Mouse (Mus musculus): ENCODE data around the gene Il18. TPM values are rescaled to one million over a fixed set of nuclear protein-coding genes. Genes with fewer than 3 reads are reported as not detected.
"Not testable (repeated sequence)": the region's sequence is repeated elsewhere in the genome, so short reads cannot be mapped to it uniquely, and the experiment has no call there.

Il18 gene
- polyA plus RNA-seq, 1 experiment from 2014 or later = 8.5 TPM

DNA sequence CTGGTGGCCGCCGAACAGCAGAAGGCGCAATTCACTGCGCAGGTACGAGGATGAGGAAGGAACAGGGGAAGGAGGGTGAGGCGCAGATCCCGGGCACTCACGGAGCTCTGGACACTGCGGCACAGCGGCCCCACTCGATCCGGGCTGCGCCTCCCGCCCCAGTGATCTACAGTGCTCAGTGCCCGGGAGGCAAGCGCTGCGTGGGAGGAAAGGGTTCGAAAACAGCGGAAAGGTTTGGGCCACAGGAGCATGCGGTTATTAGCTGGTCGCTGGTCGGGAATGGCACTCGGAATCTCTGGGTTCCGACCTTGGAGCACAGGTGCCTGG, 49.3 kb downstream of the Il18 start:
- DNase-seq (ENCODE audit: low spot score) (no peak), ATAC-seq (ENCODE audit: low FRiP score) (peak; percentile 93)
- H3K36me3 ChIP-seq (ENCODE audit: control insufficient read depth, insufficient read depth, low read length) = no peaks in the 10 kb centered on the region
- H3K9me3 ChIP-seq (ENCODE audit: control insufficient read depth, low read length) = no peaks in the 10 kb centered on the region
- H3K4me2 ChIP-seq (replicated peaks; ENCODE audit: low read depth, low read length) = peak overlapping the region; percentile 55
- H3K4me3 ChIP-seq (ENCODE audit: low read depth, low read length) = peak overlapping the region; percentile 84
- peak overlapping the region; percentile 89 for H3K9ac ChIP-seq (ENCODE audit: low read depth, low read length)
- H3K27me3 ChIP-seq (ENCODE audit: control insufficient read depth, insufficient read depth, low read length) = no peaks in the 10 kb centered on the region
- H3K4me1 ChIP-seq (replicated peaks; ENCODE audit: control insufficient read depth, insufficient read depth, low read length) = no peaks in the 10 kb centered on the region
- H3K27ac ChIP-seq (ENCODE audit: low read depth, low read length) = peak overlapping the region; percentile 80
- under 1% methylated on average over 24 of the region's 24 CpGs for WGBS

DNA sequence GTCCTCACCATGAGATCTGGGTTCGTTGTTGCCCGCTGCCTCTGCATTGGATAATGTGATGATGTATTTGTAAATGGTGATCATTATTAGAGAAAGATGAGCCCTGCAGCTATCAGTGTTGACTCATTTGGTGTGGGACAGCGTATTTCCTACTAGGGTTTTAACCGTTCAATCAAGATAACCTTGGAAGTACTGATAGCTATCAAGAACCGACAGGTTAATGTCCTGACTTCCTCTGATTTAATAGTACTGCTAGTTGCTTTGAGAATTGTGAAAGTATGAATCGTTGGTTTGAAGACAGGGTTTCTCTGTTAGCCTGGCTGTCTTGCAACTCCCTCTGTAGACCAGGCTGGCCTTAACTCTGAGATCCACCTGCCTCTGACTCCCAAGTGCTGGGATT, 49.7 kb downstream of the Il18 start:
- WGBS = 5% methylated on average over 6 of the region's 6 CpGs
- DNase-seq (ENCODE audit: low spot score) = no peak
- H3K9ac ChIP-seq (ENCODE audit: low read depth, low read length) = peak overlapping the region; percentile 89
- no peaks in the 10 kb centered on the region for H3K4me1 ChIP-seq (replicated peaks; ENCODE audit: control insufficient read depth, insufficient read depth, low read length)
- peak overlapping the region; percentile 84 for H3K4me3 ChIP-seq (ENCODE audit: low read depth, low read length)
- H3K27me3 ChIP-seq (ENCODE audit: control insufficient read depth, insufficient read depth, low read length) = no peaks in the 10 kb centered on the region
- H3K9me3 ChIP-seq (ENCODE audit: control insufficient read depth, low read length) = no peaks in the 10 kb centered on the region
- no peak for ATAC-seq (ENCODE audit: low FRiP score)
- H3K27ac ChIP-seq (ENCODE audit: low read depth, low read length) = peak overlapping the region; percentile 80
- H3K36me3 ChIP-seq (ENCODE audit: control insufficient read depth, insufficient read depth, low read length) = no peaks in the 10 kb centered on the region
- peak overlapping the region; percentile 55 for H3K4me2 ChIP-seq (replicated peaks; ENCODE audit: low read depth, low read length)

DNA sequence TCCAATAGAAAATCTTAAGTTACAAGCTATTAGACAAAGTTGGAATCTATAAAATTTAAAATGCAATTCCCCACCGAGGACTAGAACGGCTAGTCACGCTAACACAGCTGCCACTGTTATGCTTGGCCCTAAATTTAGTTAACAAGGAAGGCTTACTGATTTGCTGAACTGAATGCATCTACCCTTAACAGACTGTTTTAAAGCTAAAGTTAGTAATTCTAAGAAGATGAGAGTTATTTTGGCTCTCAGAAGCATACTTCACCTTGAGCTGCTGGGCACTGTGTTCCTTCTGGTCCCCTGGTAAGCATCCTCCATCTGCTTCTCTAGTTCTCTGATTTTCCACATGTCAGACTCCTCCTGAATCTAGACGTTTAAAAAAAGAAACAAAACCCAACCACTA, 57.5 kb downstream of the Il18 start:
- H3K4me2 ChIP-seq (replicated peaks; ENCODE audit: low read depth, low read length) = no peak overlapping the region
- H3K9me3 ChIP-seq (ENCODE audit: control insufficient read depth, low read length) = no peaks in the 10 kb centered on the region
- H3K9ac ChIP-seq (ENCODE audit: low read depth, low read length) = no peak overlapping the region
- no peak overlapping the region for H3K4me3 ChIP-seq (ENCODE audit: low read depth, low read length)
- ATAC-seq (ENCODE audit: low FRiP score) (no peak), DNase-seq (ENCODE audit: low spot score) (no peak)
- no peaks in the 10 kb centered on the region for H3K4me1 ChIP-seq (replicated peaks; ENCODE audit: control insufficient read depth, insufficient read depth, low read length)
- WGBS = 93% methylated on average over 4 of the region's 4 CpGs
- H3K36me3 ChIP-seq (ENCODE audit: control insufficient read depth, insufficient read depth, low read length) = 0 out of 2 replicates have a peak, but pooled peaks cover 3% of the 10 kb centered on the region
- H3K27me3 ChIP-seq (ENCODE audit: control insufficient read depth, insufficient read depth, low read length) = no peaks in the 10 kb centered on the region
- H3K27ac ChIP-seq (ENCODE audit: low read depth, low read length) = no peak overlapping the region

DNA sequence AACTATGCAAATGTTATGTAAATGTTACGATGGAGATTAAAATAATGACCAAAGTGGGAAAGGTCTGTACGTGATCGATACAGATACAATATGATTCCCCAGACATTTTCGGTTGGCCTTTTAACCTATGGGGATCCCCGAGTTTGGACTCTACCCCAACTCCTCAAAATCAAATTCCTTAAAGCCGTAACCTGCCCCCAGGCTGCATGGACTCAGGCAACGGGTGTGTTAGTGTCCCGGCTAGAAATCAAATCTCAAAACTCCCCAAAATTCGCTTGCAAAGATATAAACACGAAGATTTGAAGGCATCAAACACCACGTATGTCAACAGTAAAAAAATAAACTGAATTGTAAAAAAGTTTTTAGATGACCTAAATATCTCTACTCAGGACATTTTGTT, 61.5 kb downstream of the Il18 start:
- Histone ChIP-seq H3K4me2 (replicated peaks; ENCODE audit: low read depth, low read length) (peak overlapping the region; percentile 81), H3K36me3 (ENCODE audit: control insufficient read depth, insufficient read depth, low read length) (0 out of 2 replicates have a peak, but pooled peaks cover 3% of the 10 kb centered on the region), H3K4me3 (ENCODE audit: low read depth, low read length) (peak overlapping the region; percentile 96), H3K9me3 (ENCODE audit: control insufficient read depth, low read length) (no peaks in the 10 kb centered on the region), H3K27me3 (ENCODE audit: control insufficient read depth, insufficient read depth, low read length) (no peaks in the 10 kb centered on the region), H3K27ac (ENCODE audit: low read depth, low read length) (no peak overlapping the region), H3K4me1 (replicated peaks; ENCODE audit: control insufficient read depth, insufficient read depth, low read length) (no peaks in the 10 kb centered on the region), H3K9ac (ENCODE audit: low read depth, low read length) (peak overlapping the region; percentile 91)
- 44% methylated on average over 11 of the region's 11 CpGs for WGBS
- no peak for ATAC-seq (ENCODE audit: low FRiP score)
- no peak for DNase-seq (ENCODE audit: low spot score)

DNA sequence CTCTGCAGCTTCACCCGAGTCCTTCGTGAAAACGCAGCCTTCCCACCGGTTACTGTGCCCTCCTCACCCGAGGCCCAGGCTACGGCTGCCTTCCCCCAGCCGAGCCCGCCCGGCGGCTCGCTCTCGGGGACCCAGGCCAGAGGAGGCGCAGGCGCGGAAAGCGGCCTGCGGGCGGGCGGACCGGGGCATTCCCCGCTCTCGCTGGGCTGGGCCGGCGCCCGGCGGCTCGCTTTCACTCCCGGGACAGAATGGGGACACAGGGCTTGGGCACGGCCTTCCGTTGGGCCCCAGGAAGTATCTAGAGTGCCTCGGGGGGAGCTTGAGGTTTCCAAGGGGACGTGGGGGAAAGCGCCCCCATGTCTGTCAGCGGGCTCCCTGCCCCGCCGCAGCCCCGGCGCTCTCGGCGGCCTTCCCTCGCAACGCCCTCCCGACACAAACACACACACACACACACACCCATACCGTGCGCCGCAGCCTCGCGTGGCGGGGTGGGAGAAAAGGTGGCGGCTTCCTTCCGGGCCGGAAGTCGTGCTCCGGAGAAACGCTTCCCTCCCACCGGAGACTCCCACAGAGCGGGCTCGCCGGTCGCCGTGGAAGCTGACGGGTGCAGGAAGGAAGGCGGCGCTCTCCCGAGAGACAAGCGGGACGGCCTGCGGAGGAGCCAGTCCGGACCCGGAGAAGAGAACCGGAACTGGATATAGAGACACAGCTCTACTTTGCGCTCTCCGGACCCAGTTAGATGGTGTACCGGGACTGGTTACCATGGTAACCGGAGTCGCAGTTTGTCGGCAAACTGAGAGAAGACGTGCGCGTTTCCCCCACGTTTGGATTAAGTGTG, 62.4 kb downstream of the Il18 start, which contains the start of the genes Pih1d2 and Nkapd1:
Gene Pih1d2, plus strand, starts transcription at position 556 of the 838 bp plus-strand sequence.
Gene Nkapd1, minus strand, starts transcription at position 699 of the 838 bp plus-strand sequence.
- Histone ChIP-seq H3K9ac (ENCODE audit: low read depth, low read length) (peak within 1 kb of the TSS; percentile 91), H3K4me1 (replicated peaks; ENCODE audit: control insufficient read depth, insufficient read depth, low read length) (no peaks in the 10 kb centered on the region), H3K4me3 (ENCODE audit: low read depth, low read length) (peak within 1 kb of the TSS; percentile 96), H3K4me2 (replicated peaks; ENCODE audit: low read depth, low read length) (peak within 1 kb of the TSS; percentile 81), H3K27ac (ENCODE audit: low read depth, low read length) (peak within 1 kb of the TSS; percentile 90), H3K27me3 (ENCODE audit: control insufficient read depth, insufficient read depth, low read length) (no peaks in the 10 kb centered on the region), H3K36me3 (ENCODE audit: control insufficient read depth, insufficient read depth, low read length) (0 out of 2 replicates have a peak, but pooled peaks cover 3% of the 10 kb centered on the region), H3K9me3 (ENCODE audit: control insufficient read depth, low read length) (no peaks in the 10 kb centered on the region)
- DNase-seq (ENCODE audit: low spot score) (peak; percentile 93), ATAC-seq (ENCODE audit: low FRiP score) (peak; percentile 97)
- under 1% methylated on average over 69 of the region's 81 CpGs for WGBS

DNA sequence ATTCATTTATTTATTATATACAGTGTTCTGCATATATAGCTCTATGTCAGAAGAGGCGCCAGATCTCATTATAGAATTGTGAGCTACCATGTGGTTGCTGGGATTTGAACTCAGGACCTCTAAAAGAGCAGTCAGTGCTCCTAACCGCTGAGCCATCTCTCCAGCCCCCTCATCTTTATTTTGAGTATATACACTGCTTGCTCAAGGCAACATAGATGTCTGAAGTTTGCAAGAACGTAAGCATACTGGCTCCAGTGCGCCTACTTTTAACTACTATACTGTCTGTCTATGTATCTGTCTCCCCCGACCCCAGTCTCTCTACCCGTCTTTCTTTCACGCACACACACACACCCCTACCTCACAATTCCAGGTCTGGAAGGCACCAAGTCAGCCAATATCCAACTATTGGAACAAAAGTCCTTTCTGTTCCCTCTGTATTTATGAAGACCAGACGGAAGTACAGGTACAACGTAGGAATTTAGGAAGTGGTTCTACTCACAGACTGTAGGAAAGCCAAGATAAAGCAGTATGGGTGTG, 63.2 kb downstream of the Il18 start:
- H3K36me3 ChIP-seq (ENCODE audit: control insufficient read depth, insufficient read depth, low read length) = 0 out of 2 replicates have a peak, but pooled peaks cover 2% of the 10 kb centered on the region
- ATAC-seq (ENCODE audit: low FRiP score) (no peak), DNase-seq (ENCODE audit: low spot score) (no peak)
- H3K4me2 ChIP-seq (replicated peaks; ENCODE audit: low read depth, low read length) = peak overlapping the region; percentile 81; the same call in 1 of the 2 replicates
- H3K9me3 ChIP-seq (ENCODE audit: control insufficient read depth, low read length) = no peaks in the 10 kb centered on the region
- no peaks in the 10 kb centered on the region for H3K27me3 ChIP-seq (ENCODE audit: control insufficient read depth, insufficient read depth, low read length)
- WGBS = 66% methylated on average over 9 of the region's 9 CpGs
- H3K4me3 ChIP-seq (ENCODE audit: low read depth, low read length) = peak overlapping the region; percentile 96
- H3K27ac ChIP-seq (ENCODE audit: low read depth, low read length) = no peak overlapping the region
- H3K4me1 ChIP-seq (replicated peaks; ENCODE audit: control insufficient read depth, insufficient read depth, low read length) = no peaks in the 10 kb centered on the region
- no peak overlapping the region for H3K9ac ChIP-seq (ENCODE audit: low read depth, low read length)

DNA sequence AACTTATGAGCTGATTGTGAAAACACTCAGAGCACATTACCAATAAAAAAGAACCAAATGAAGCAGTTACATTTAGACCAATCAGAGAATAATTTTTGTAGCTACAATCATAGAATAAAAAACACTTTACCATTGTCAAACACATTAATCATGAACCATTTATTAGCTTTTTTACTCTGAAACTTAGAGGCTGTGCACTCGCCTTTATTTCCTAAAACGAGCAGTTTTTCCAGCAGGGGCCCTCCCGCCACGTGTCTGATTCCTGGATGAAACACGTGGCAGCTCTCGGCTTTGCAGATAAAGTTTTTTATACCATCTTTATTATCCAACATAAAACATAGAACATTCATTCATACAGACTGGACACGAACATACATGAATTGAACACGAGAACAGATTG, 76.3 kb downstream of the Il18 start:
- H3K27ac ChIP-seq (ENCODE audit: low read depth, low read length); ATAC-seq (ENCODE audit: low FRiP score); H3K4me1 ChIP-seq (replicated peaks; ENCODE audit: control insufficient read depth, insufficient read depth, low read length); H3K9me3 ChIP-seq (ENCODE audit: control insufficient read depth, low read length); H3K4me3 ChIP-seq (ENCODE audit: low read depth, low read length); DNase-seq (ENCODE audit: low spot score); H3K27me3 ChIP-seq (ENCODE audit: control insufficient read depth, insufficient read depth, low read length); H3K4me2 ChIP-seq (replicated peaks; ENCODE audit: low read depth, low read length); H3K36me3 ChIP-seq (ENCODE audit: control insufficient read depth, insufficient read depth, low read length); H3K9ac ChIP-seq (ENCODE audit: low read depth, low read length): not testable (repeated sequence)
- WGBS = 83% methylated on average over 6 of the region's 8 CpGs

All from hindbrain, embryonic 11.5 days (tissue).